22 mouse cellular contexts compared by ENCODE assay signal in genomic region chr15:62358338-62359239, GRCm38 (mm10).
"Had no signal": no experiment of that assay in that cellular context is flagged by ENCODE, and none has a peak within 500 bp of the region (broad histone marks: within the 10 kb centered on the region; RNA-seq: fewer than 3 reads in every experiment).

No protein-coding gene starts in this region.

- H3K4me1 ChIP-seq: liver, embryonic 12.5 days; midbrain, embryonic 10.5 days; midbrain, embryonic 12.5 days; midbrain, embryonic 15.5 days; neural tube, embryonic 13.5 days; neural tube, embryonic 15.5 days; stomach, embryonic 15.5 days had no signal

- H3K4me2 ChIP-seq: liver, embryonic 12.5 days; lung, embryonic 14.5 days; midbrain, embryonic 12.5 days; midbrain, embryonic 15.5 days; neural tube, embryonic 13.5 days; neural tube, embryonic 15.5 days; stomach, embryonic 15.5 days had no signal

- DNase-seq: lung, adult 18-20 months; lung, embryonic 14.5 days; lung, postnatal 10 days; lung, postnatal 4 days; retina, postnatal 1 day; right cerebral cortex, adult 18-20 months; right cerebral cortex, postnatal 25 days; right cerebral cortex, postnatal 4 days; spleen, adult 18-20 months; thymus, adult 2 months; thymus, postnatal 25 days; thymus, postnatal 4 days had no signal

- H3K27ac ChIP-seq: liver, embryonic 12.5 days; liver, embryonic 14.5 days; midbrain, embryonic 10.5 days; midbrain, embryonic 12.5 days; midbrain, embryonic 15.5 days; neural tube, embryonic 13.5 days; neural tube, embryonic 15.5 days; stomach, embryonic 15.5 days; stomach, postnatal 0 days had no signal

- H3K36me3 ChIP-seq: liver, embryonic 12.5 days; midbrain, embryonic 10.5 days; midbrain, embryonic 12.5 days; midbrain, embryonic 15.5 days; neural tube, embryonic 13.5 days; neural tube, embryonic 15.5 days; stomach, embryonic 15.5 days had no signal

- H3K27me3 ChIP-seq: liver, embryonic 12.5 days; midbrain, embryonic 12.5 days; midbrain, embryonic 15.5 days; neural tube, embryonic 13.5 days; neural tube, embryonic 15.5 days; stomach, embryonic 15.5 days had no signal

- H3K9me3 ChIP-seq: liver, embryonic 12.5 days; midbrain, embryonic 10.5 days; midbrain, embryonic 12.5 days; midbrain, embryonic 15.5 days; neural tube, embryonic 13.5 days; neural tube, embryonic 15.5 days; stomach, embryonic 15.5 days had no signal

- ATAC-seq: liver, embryonic 12.5 days; midbrain, embryonic 15.5 days had no signal

- H3K9ac ChIP-seq: liver, embryonic 12.5 days; liver, embryonic 14.5 days; lung, embryonic 14.5 days; midbrain, embryonic 12.5 days; midbrain, embryonic 15.5 days; neural tube, embryonic 13.5 days; neural tube, embryonic 15.5 days; stomach, embryonic 15.5 days had no signal

- H3K4me3 ChIP-seq: liver, embryonic 12.5 days; midbrain, embryonic 10.5 days; midbrain, embryonic 12.5 days; midbrain, embryonic 15.5 days; myocyte; neural tube, embryonic 13.5 days; neural tube, embryonic 15.5 days; stomach, embryonic 15.5 days had no signal
